8 mouse cellular contexts compared by ENCODE assay signal in genomic region chr19:21630656-21631331, GRCm38 (mm10). TPM values are rescaled to one million over a fixed set of nuclear protein-coding genes. Genes with fewer than 3 reads are reported as not detected.
DNase-seq lines count a peak whose midpoint lies in the region; ATAC-seq and TF ChIP-seq lines count a peak whose summit lies in the region.
"Had no signal": no experiment of that assay in that cellular context is flagged by ENCODE, and none has a peak within 500 bp of the region (broad histone marks: within the 10 kb centered on the region; RNA-seq: fewer than 3 reads in every experiment).

No protein-coding gene starts in this region.

- H3K9me3 ChIP-seq in liver, embryonic 11.5 days (ENCODE audit: control insufficient read depth, low read length) = no peaks in the 10 kb centered on the region
- H3K9me3 ChIP-seq in forebrain, embryonic 15.5 days = no peaks in the 10 kb centered on the region
- H3K9me3 ChIP-seq: liver, embryonic 15.5 days had no signal

- TF ChIP-seq POLR2A in liver, adult 2 months (IDR thresholded peaks at IDR 0.05; ENCODE audit: extremely low read depth, insufficient read depth, low read length) = no peak
- no peak for TF ChIP-seq POLR2A in thymus, adult 2 months (IDR thresholded peaks at IDR 0.05; ENCODE audit: control insufficient read depth, extremely low read depth, insufficient read depth, low read length, poor library complexity)

- H3K4me1 ChIP-seq in liver, adult 2 months (ENCODE audit: control insufficient read depth, insufficient read depth, low read length) = peaks cover 26% of the 10 kb centered on the region
- no peaks in the 10 kb centered on the region for H3K4me1 ChIP-seq in liver, embryonic 11.5 days (replicated peaks; ENCODE audit: control insufficient read depth, insufficient read depth, low read length)
- peaks cover 11% of the 10 kb centered on the region for H3K4me1 ChIP-seq in thymus, adult 2 months (replicated peaks; ENCODE audit: control insufficient read depth, insufficient read depth, low read length)
- no peaks in the 10 kb centered on the region for H3K4me1 ChIP-seq in forebrain, embryonic 15.5 days

- no peak overlapping the region for H3K9ac ChIP-seq in liver, adult 2 months (ENCODE audit: low read depth, low read length)
- no peak overlapping the region for H3K9ac ChIP-seq in liver, embryonic 11.5 days (ENCODE audit: low read depth, low read length)
- H3K9ac ChIP-seq in forebrain, embryonic 15.5 days (replicated peaks) = no peak overlapping the region
- H3K9ac ChIP-seq: liver, embryonic 15.5 days had no signal

- no peak for TF ChIP-seq CTCF in liver, adult 2 months (IDR thresholded peaks at IDR 0.05; ENCODE audit: low read depth, low read length)
- TF ChIP-seq CTCF in thymus, adult 2 months (IDR thresholded peaks at IDR 0.05; ENCODE audit: borderline replicate concordance, control insufficient read depth, extremely low read depth, insufficient read depth, low read length, poor library complexity) = no peak

- H3K4me2 ChIP-seq in liver, embryonic 11.5 days = no peak overlapping the region
- H3K4me2 ChIP-seq in forebrain, embryonic 15.5 days (replicated peaks) = no peak overlapping the region
- H3K4me2 ChIP-seq: liver, embryonic 15.5 days had no signal

- H3K36me3 ChIP-seq in liver, adult 2 months (ENCODE audit: control insufficient read depth, insufficient read depth, low read length) = no peaks in the 10 kb centered on the region
- no peaks in the 10 kb centered on the region for H3K36me3 ChIP-seq in liver, embryonic 11.5 days (ENCODE audit: control insufficient read depth, insufficient read depth, low read length)
- no peaks in the 10 kb centered on the region for H3K36me3 ChIP-seq in thymus, adult 2 months (ENCODE audit: control insufficient read depth, insufficient read depth, low read length)
- no peaks in the 10 kb centered on the region for H3K36me3 ChIP-seq in forebrain, embryonic 15.5 days
- H3K36me3 ChIP-seq: liver, embryonic 15.5 days had no signal

- no peaks in the 10 kb centered on the region for H3K27me3 ChIP-seq in liver, adult 2 months (ENCODE audit: control insufficient read depth, insufficient read depth, low read length)
- H3K27me3 ChIP-seq in liver, embryonic 11.5 days (replicated peaks; ENCODE audit: control insufficient read depth, insufficient read depth, low read length) = no peaks in the 10 kb centered on the region
- H3K27me3 ChIP-seq in thymus, adult 2 months (ENCODE audit: control insufficient read depth, insufficient read depth, low read length) = no peaks in the 10 kb centered on the region
- H3K27me3 ChIP-seq in forebrain, embryonic 15.5 days = no peaks in the 10 kb centered on the region
- H3K27me3 ChIP-seq: liver, embryonic 15.5 days had no signal

- 57% methylated on average over 14 of the region's 14 CpGs for WGBS in liver, adult 2 months
- 45% methylated on average over 14 of the region's 14 CpGs for WGBS in liver, embryonic 11.5 days
- 16% methylated on average over 14 of the region's 14 CpGs for WGBS in thymus, adult 2 months
- WGBS in forebrain, embryonic 15.5 days = 71% methylated on average over 14 of the region's 14 CpGs

- H3K27ac ChIP-seq in liver, adult 2 months (replicated peaks; ENCODE audit: insufficient read depth, low read depth, low read length) = peak overlapping the region; percentile 54
- H3K27ac ChIP-seq in liver, embryonic 11.5 days (ENCODE audit: low read depth, low read length) = no peak overlapping the region
- peak overlapping the region; percentile 88 for H3K27ac ChIP-seq in thymus, adult 2 months (ENCODE audit: control insufficient read depth, insufficient read depth, low read length)
- H3K27ac ChIP-seq in forebrain, embryonic 15.5 days (replicated peaks) = no peak overlapping the region
- H3K27ac ChIP-seq: liver, embryonic 15.5 days had no signal

- no peak overlapping the region for H3K4me3 ChIP-seq in liver, adult 2 months (ENCODE audit: insufficient read depth, low read depth, low read length)
- no peak overlapping the region for H3K4me3 ChIP-seq in liver, embryonic 11.5 days (ENCODE audit: low read depth, low read length)
- peak overlapping the region; percentile 7; the same call in 1 of the 2 replicates for H3K4me3 ChIP-seq in thymus, adult 2 months (ENCODE audit: control insufficient read depth, insufficient read depth, low read length)
- H3K4me3 ChIP-seq in forebrain, embryonic 15.5 days = no peak overlapping the region
- H3K4me3 ChIP-seq: liver, embryonic 15.5 days had no signal

- DNase-seq in liver, adult 2 months (ENCODE audit: extremely low read depth, low read depth, low spot score) = peak; percentile 63
- no peak for DNase-seq in liver, embryonic 11.5 days (ENCODE audit: low spot score)
- DNase-seq in R1 (ENCODE audit: low read depth, low spot score) = peak; percentile 74
- DNase-seq in kidney, postnatal 14 days = peak; percentile 18
- DNase-seq in thymus, adult 2 months = peak; percentile 45

- peaks cover 15% of the 10 kb centered on the region; the same call in 1 of the 2 replicates for H3K79me2 ChIP-seq in liver, adult 2 months (ENCODE audit: control insufficient read depth, insufficient read depth, low read length)

- no peak for ATAC-seq in liver, embryonic 11.5 days (replicated peaks; ENCODE audit: low FRiP score)
- no peak for ATAC-seq in erythroblast, adult 5-6 weeks (replicated peaks; ENCODE audit: low FRiP score, poor library complexity, severe bottlenecking)
- no peak for ATAC-seq in forebrain, embryonic 15.5 days (replicated peaks)

RNA-seq across cellular contexts. Expression of gene 1110059E24Rik, which starts 22.0 kb away (rescaled TPM):
- total RNA-seq in liver, adult 2 months (2014; rRNA removed) = 18.2 and 24.4 TPM in 2 replicates
- 3.5 TPM in 2 replicates for polyA plus RNA-seq in liver, adult 2 months (2012; rRNA removed)
- polyA plus RNA-seq in liver, embryonic 11.5 days (2014; fragmentation: Nextera tagmentation; extraction: Ambion mirVana) = 35.4 and 36.6 TPM in 2 replicates
- 3.3 and 4.8 TPM in 2 replicates for polyA plus RNA-seq in thymus, adult 2 months (2012; rRNA removed)
- 13.4 and 21.1 TPM in 2 replicates for total RNA-seq in erythroblast, adult 5-6 weeks (2015; ENCODE audit: low replicate concordance)
- 8.4 and 11.4 TPM in 2 replicates for total RNA-seq in erythroblast, adult 5-6 weeks (2017; ENCODE audit: low replicate concordance)
- 56.8 and 57.7 TPM in 2 replicates for polyA plus RNA-seq in forebrain, embryonic 15.5 days (2015; fragmentation: Nextera tagmentation; extraction: Ambion mirVana)

RNA-seq across cellular contexts. Expression of gene Abhd17b, which starts 22.2 kb away (rescaled TPM):
- total RNA-seq in liver, adult 2 months (2014; rRNA removed) = 14.0 and 16.6 TPM in 2 replicates
- 7.2 and 7.6 TPM in 2 replicates for polyA plus RNA-seq in liver, adult 2 months (2012; rRNA removed)
- polyA plus RNA-seq in liver, embryonic 11.5 days (2014; fragmentation: Nextera tagmentation; extraction: Ambion mirVana) = 17.7 and 18.3 TPM in 2 replicates
- 8.2 and 12.8 TPM in 2 replicates for polyA plus RNA-seq in thymus, adult 2 months (2012; rRNA removed)
- 21.7 and 28.1 TPM in 2 replicates for total RNA-seq in erythroblast, adult 5-6 weeks (2015; ENCODE audit: low replicate concordance)
- total RNA-seq in erythroblast, adult 5-6 weeks (2017; ENCODE audit: low replicate concordance) = 7.1 and 8.9 TPM in 2 replicates
- polyA plus RNA-seq in forebrain, embryonic 15.5 days (2015; fragmentation: Nextera tagmentation; extraction: Ambion mirVana) = 36.5 and 44.1 TPM in 2 replicates

Comparison
In these comparisons a context has a peak if more than half of its experiments do, and no peak if none do; other contexts are left out.
1. H3K27ac ChIP-seq: peak in liver, adult 2 months (single experiment) and thymus, adult 2 months (single experiment); none in liver, embryonic 11.5 days (single experiment) and forebrain, embryonic 15.5 days (single experiment).